Mouse (Mus musculus): ENCODE measurements around the gene Nosip.
"Not testable (repeated sequence)": the region's sequence is repeated elsewhere in the genome, so short reads cannot be mapped to it uniquely, and the experiment has no call there.

GRCm38 (mm10) chr7:45095965-45096364 is 33.7 kb downstream of the Nosip start:
- TF ChIP-seq CTCF (IDR thresholded peaks at IDR 0.05); POLR2A (IDR thresholded peaks at IDR 0.05; ENCODE audit: insufficient read depth, low read depth, low read length); EP300 (IDR thresholded peaks at IDR 0.05; ENCODE audit: insufficient read depth, low read depth, low read length): not testable (repeated sequence)

Measured in heart, adult 2 months (tissue).